Mouse (Mus musculus): Measurements from ENCODE around the gene Vamp5. TPM values are rescaled to one million over a fixed set of nuclear protein-coding genes. Genes with fewer than 3 reads are reported as not detected.

The Vamp5 gene
- polyA plus RNA-seq, 1 experiment from 2014 or later: 21.1 TPM

GRCm38 (mm10) chr6:72360599-72360935 is 19.7 kb downstream of the Vamp5 start:
- peaks cover 30% of the 10 kb centered on the region for H3K36me3 ChIP-seq
- no peak overlapping the region for H3K27ac ChIP-seq
- no peak overlapping the region for H3K4me2 ChIP-seq (replicated peaks)
- WGBS: 83% methylated on average over 7 of the region's 7 CpGs
- no peaks in the 10 kb centered on the region for H3K27me3 ChIP-seq
- no peak overlapping the region for H3K9ac ChIP-seq
- ATAC-seq (ENCODE audit: low FRiP score, low read depth): no peak
- no peaks in the 10 kb centered on the region for H3K9me3 ChIP-seq
- H3K4me1 ChIP-seq: peaks cover 46% of the 10 kb centered on the region
- H3K4me3 ChIP-seq: no peak overlapping the region

- 79% methylated on average over 11 of the region's 11 CpGs for WGBS
- Histone ChIP-seq H3K4me3 (no peak overlapping the region), H3K9me3 (no peaks in the 10 kb centered on the region), H3K27ac (no peak overlapping the region), H3K4me1 (peaks cover 47% of the 10 kb centered on the region), H3K9ac (no peak overlapping the region), H3K4me2 (replicated peaks) (no peak overlapping the region), H3K36me3 (peaks cover 30% of the 10 kb centered on the region), H3K27me3 (no peaks in the 10 kb centered on the region)
- no peak for ATAC-seq (ENCODE audit: low FRiP score, low read depth)
Measured at GRCm38 (mm10) chr6:72359891-72360598, 20.2 kb downstream of the Vamp5 start.

GRCm38 (mm10) chr6:72359343-72359742 is 20.9 kb downstream of the Vamp5 start:
- no peak overlapping the region for H3K9ac ChIP-seq
- peaks cover 54% of the 10 kb centered on the region for H3K4me1 ChIP-seq
- no peak for ATAC-seq (ENCODE audit: low FRiP score, low read depth)
- WGBS: 70% methylated on average over 2 of the region's 2 CpGs
- H3K27ac ChIP-seq: no peak overlapping the region
- H3K27me3 ChIP-seq: no peaks in the 10 kb centered on the region
- H3K4me3 ChIP-seq: no peak overlapping the region
- no peak overlapping the region for H3K4me2 ChIP-seq (replicated peaks)
- peaks cover 30% of the 10 kb centered on the region for H3K36me3 ChIP-seq
- H3K9me3 ChIP-seq: no peaks in the 10 kb centered on the region

- Histone ChIP-seq H3K36me3 (peaks cover 30% of the 10 kb centered on the region), H3K4me3 (no peak overlapping the region), H3K4me1 (peaks cover 61% of the 10 kb centered on the region), H3K27ac (no peak overlapping the region), H3K27me3 (no peaks in the 10 kb centered on the region), H3K4me2 (replicated peaks) (no peak overlapping the region), H3K9ac (0 out of 2 replicates have a peak overlapping the region, but pooled peaks have one; percentile 25), H3K9me3 (no peaks in the 10 kb centered on the region)
- no peak for ATAC-seq (ENCODE audit: low FRiP score, low read depth)
- WGBS: 81% methylated on average over 10 of the region's 10 CpGs
Measured at GRCm38 (mm10) chr6:72358086-72358764, 22.0 kb downstream of the Vamp5 start.

- Histone ChIP-seq H3K27me3 (no peaks in the 10 kb centered on the region), H3K4me2 (replicated peaks) (no peak overlapping the region), H3K27ac (peak overlapping the region; percentile 44; the same call in 1 of the 2 replicates), H3K4me3 (no peak overlapping the region), H3K36me3 (peaks cover 30% of the 10 kb centered on the region), H3K9ac (peak overlapping the region; percentile 25; the same call in 1 of the 2 replicates), H3K4me1 (peaks cover 64% of the 10 kb centered on the region), H3K9me3 (no peaks in the 10 kb centered on the region)
- no peak for ATAC-seq (ENCODE audit: low FRiP score, low read depth)
- WGBS: 70% methylated on average over 5 of the region's 5 CpGs
Measured at GRCm38 (mm10) chr6:72357164-72358079, 22.8 kb downstream of the Vamp5 start.

- Histone ChIP-seq H3K4me3 (peak overlapping the region; percentile 63), H3K4me1 (peaks cover 68% of the 10 kb centered on the region)
Measured at GRCm38 (mm10) chr6:72356001-72356532, 24.2 kb downstream of the Vamp5 start.

GRCm38 (mm10) chr6:72355066-72355911 is 25.0 kb downstream of the Vamp5 start, which contains the start of gene Tmem150a:
Tmem150a (plus strand) TSS chr6:72355447.
- Histone ChIP-seq H3K4me2 (replicated peaks) (peak within 1 kb of the TSS; percentile 94), H3K27ac (no peak within 1 kb of the TSS), H3K9ac (peak within 1 kb of the TSS; percentile 76), H3K9me3 (no peaks in the 10 kb centered on the region), H3K36me3 (peaks cover 32% of the 10 kb centered on the region), H3K4me1 (peaks cover 60% of the 10 kb centered on the region), H3K27me3 (no peaks in the 10 kb centered on the region), H3K4me3 (peak within 1 kb of the TSS; percentile 63)
- under 1% methylated on average over 68 of the region's 71 CpGs for WGBS
- ATAC-seq (ENCODE audit: low FRiP score, low read depth): peak; percentile 85

More at GRCm38 (mm10) chr6:72356001-72356532, 24.2 kb downstream of the Vamp5 start:
- no peak overlapping the region for H3K27ac ChIP-seq
- no peaks in the 10 kb centered on the region for H3K27me3 ChIP-seq
- peaks cover 30% of the 10 kb centered on the region for H3K36me3 ChIP-seq
- WGBS: 35% methylated on average over 6 of the region's 8 CpGs
- peak overlapping the region; percentile 94 for H3K4me2 ChIP-seq (replicated peaks)
- no peak for ATAC-seq (ENCODE audit: low FRiP score, low read depth)
- H3K9ac ChIP-seq: peak overlapping the region; percentile 76
- no peaks in the 10 kb centered on the region for H3K9me3 ChIP-seq

- WGBS: 64% methylated on average over 1 of the region's 1 CpGs
- no peak overlapping the region for H3K4me3 ChIP-seq
- no peak overlapping the region for H3K4me2 ChIP-seq (replicated peaks)
- peaks cover 59% of the 10 kb centered on the region for H3K4me1 ChIP-seq
- H3K9me3 ChIP-seq: no peaks in the 10 kb centered on the region
- H3K9ac ChIP-seq: no peak overlapping the region
- H3K27me3 ChIP-seq: no peaks in the 10 kb centered on the region
- H3K36me3 ChIP-seq: peaks cover 32% of the 10 kb centered on the region
- H3K27ac ChIP-seq: no peak overlapping the region
- no peak for ATAC-seq (ENCODE audit: low FRiP score, low read depth)
Measured at GRCm38 (mm10) chr6:72354025-72354424, 26.2 kb downstream of the Vamp5 start.

- Histone ChIP-seq H3K4me3 (no peak overlapping the region), H3K36me3 (peaks cover 27% of the 10 kb centered on the region), H3K4me1 (peaks cover 68% of the 10 kb centered on the region), H3K4me2 (replicated peaks) (0 out of 2 replicates have a peak overlapping the region, but pooled peaks have one; percentile 11), H3K27me3 (no peaks in the 10 kb centered on the region), H3K27ac (peak overlapping the region; percentile 63; the same call in 1 of the 2 replicates), H3K9ac (no peak overlapping the region), H3K9me3 (no peaks in the 10 kb centered on the region)
- ATAC-seq (ENCODE audit: low FRiP score, low read depth): no peak
- WGBS: 43% methylated on average over 5 of the region's 5 CpGs
Measured at GRCm38 (mm10) chr6:72352636-72353405, 27.4 kb downstream of the Vamp5 start.

- H3K27ac ChIP-seq: no peak overlapping the region
- no peak overlapping the region for H3K9ac ChIP-seq
- 93% methylated on average over 2 of the region's 2 CpGs for WGBS
- no peaks in the 10 kb centered on the region for H3K9me3 ChIP-seq
- peaks cover 62% of the 10 kb centered on the region for H3K4me1 ChIP-seq
- no peak for ATAC-seq (ENCODE audit: low FRiP score, low read depth)
- peaks cover 25% of the 10 kb centered on the region for H3K36me3 ChIP-seq
- no peaks in the 10 kb centered on the region for H3K27me3 ChIP-seq
- H3K4me2 ChIP-seq (replicated peaks): no peak overlapping the region
- H3K4me3 ChIP-seq: no peak overlapping the region
Measured at GRCm38 (mm10) chr6:72350214-72350613, 30.1 kb downstream of the Vamp5 start.

All from limb, embryonic 13.5 days (tissue).